Mouse (Mus musculus) hematopoietic stem cell, adult 5-6 weeks (primary cell): ENCODE measurements at regions not wholly inside any gene's neighbourhood (a gene's known extent, or its start where the extent isn't known, plus 50 kb on each side); places are given as distances from the start of the nearest gene placed in this dataset.

Experiments used
- ATAC-seq, 2 experiments: fragments of 125-278 bp in 1 of 2; replicated peaks in 1 of 2; 2 replicates each; pipeline ENCODE4 v1.8.0; 2016 to 2017; ENCODE audit warnings: inconsistent platforms in 2 of 2, mild to moderate bottlenecking in 2 of 2, moderate number of reproducible peaks in 2 of 2, low read depth in 1 of 2, moderate TSS enrichment in 1 of 2; ENCODE audit not compliant: low FRiP score in 2 of 2, poor library complexity in 2 of 2, severe bottlenecking in 2 of 2, insufficient read depth in 1 of 2, low TSS enrichment in 1 of 2

- no peak for ATAC-seq
Observed at GRCm38 (mm10) chr9:41631564-41632205, 470.2 kb upstream of the Ubash3b start.

DNA sequence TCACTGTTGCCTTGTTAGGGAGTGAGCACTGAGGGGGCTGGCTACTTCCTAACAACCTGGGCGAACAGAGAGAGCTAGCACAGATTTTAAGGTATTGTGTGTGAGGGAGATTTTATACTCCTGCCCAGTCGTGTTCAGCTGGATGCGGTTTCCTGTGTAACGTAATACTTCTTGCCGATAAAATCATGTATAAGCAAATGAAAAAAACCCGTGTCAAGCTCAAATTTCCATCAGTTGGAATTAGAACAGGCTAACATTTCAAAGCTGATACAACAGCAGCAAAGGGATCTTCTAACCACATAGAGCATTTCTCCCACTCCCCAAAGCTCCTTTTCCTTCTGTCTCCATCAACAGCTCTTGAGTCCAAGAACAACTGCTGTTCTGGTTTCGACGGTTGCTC lies 459.8 kb upstream of the Ubash3b start:
- ATAC-seq, result no peak

GRCm38 (mm10) chr9:41614002-41614401 lies 452.5 kb upstream of the Ubash3b start:
- ATAC-seq, result no peak

DNA sequence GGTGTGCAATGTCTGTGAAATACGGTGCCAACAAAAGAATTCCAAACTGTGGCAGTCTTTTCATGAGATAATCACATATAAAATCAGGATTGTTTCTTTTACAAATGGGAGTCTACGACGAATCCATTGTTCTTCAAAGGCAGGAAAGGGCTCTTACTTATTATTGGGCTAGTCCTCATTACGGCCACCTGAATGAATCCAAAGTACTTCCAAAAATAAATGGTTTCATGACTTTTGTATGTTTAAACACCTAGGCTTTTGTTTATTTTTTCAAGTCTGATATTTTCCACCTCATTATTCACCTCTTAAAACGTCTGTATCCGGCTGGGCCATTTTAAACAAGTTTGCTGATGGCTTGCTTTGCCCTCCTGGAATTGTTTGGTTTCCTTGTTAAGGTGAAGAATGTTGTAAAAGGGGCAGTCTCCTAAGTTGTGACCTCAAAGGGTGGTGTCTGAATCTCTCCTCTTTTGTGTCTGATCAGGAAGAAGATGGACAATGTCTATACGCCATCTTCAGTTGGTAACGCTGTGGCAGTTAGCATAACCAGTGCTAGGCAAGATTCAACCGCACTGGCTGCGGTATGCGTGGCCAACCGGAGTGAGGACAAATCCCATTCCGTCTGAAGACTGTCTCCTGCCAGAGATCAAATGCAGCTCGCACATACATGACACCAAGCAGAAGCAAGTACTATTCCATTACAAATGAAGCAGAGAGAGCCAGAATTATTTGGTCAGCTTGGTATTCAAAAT lies 451.5 kb upstream of the Ubash3b start:
- no peak for ATAC-seq

- ATAC-seq, result no peak
Observed at GRCm38 (mm10) chr9:41612452-41612795, 450.9 kb upstream of the Ubash3b start.

DNA sequence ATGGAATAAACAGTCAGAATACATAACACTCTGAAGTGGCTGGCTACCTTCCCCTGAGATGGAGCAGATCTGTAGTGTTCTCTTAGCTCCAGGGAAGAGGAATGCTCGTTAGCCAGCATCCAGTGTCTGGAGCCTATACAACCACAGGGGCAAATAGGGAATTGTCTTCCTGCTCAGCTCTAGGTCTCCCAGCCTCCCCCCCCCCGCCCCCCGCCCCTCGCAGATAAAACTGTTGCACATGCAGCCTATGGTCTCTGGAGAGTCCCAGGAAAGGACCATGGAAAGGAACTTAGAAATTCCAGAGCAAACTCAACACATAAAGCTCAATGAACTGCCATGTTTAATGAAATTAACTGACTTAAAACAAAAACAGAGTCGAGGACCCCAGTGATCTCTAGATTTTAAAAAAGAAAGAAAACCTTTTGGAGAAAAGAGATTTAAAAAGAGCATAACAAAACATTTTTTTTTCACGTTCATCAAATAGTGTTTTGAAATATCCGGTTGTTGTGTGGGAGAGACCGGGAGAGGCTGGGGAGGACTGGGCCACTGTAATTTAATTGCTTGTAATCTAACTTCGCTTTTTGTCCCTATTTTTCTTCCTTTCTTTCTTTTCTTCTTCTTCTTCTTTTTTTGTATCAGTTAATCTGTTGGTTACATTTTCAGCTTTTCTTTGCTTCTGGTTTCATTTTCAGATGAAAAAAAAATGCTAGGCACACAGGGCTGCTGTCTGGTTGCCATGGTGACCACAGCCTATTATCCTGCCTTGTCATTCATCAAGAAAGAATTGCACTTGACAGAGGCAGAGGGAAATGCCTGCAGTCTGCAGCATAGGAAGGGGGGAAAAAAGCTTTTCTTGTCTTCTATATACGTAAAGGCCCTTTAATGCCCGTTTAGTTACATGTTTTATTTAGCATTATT lies 450.3 kb upstream of the Ubash3b start:
- ATAC-seq, result peak; percentile 67 to 81

DNA sequence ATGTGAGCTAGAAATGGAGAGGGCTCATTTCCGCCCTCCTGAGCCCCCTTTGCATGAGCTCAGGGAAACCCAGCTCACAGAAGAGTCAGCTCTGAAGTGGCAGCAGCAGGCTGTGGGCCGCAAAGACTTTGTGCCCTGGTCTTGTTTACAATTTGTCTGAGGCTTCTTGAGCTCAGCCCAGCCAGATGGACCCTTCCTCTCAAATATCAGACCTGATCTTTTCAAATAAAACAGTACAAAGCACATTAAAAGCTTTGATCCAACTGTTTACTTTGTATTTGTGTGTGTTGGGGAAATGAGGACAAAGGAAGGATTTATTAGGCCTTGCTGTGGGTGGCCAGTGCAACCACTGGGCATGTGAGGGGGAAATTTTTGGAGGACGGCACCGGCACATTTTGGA lies 448.9 kb upstream of the Ubash3b start:
- ATAC-seq, result no peak

- ATAC-seq, result no peak
Observed at GRCm38 (mm10) chr9:41606136-41606535, 444.6 kb upstream of the Ubash3b start.

DNA sequence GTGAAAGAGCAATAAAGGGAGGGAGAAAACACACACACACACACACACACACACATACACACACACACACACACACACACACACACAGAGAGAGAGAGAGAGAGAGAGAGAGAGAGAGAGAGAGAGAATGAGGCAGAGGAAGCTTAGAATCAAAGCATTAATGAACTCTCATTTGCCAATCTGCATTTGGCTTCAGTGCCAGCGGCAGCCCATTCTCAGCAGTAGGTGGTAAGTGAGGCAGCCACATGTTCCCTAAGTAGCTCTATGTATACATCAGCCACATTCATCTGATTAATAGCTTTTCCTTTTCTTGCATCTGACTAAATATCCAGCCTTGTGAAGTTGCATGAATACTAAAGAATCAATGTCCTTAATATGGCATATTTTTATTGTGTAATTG lies 443.4 kb upstream of the Ubash3b start:
- ATAC-seq, result no peak

DNA sequence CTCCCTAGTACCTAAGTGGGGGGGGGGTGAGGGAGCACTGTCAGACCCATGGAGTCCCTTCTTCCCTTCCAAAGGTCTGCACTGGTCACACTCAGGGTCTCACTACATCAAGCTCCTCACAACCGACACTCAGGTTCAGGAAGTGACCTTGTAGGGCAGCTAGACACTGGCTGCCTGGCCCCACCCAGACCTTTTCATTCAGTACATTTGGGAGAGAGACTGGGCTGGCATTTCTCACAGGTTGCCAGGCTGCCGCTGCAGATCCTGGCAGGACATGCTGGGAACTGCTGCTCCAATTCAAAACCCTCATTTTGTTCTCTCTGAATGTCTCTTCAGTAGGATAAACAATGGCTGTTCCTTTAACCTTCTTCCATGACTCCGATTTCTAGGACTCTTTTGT lies 439.3 kb upstream of the Ubash3b start:
- ATAC-seq, result no peak

GRCm38 (mm10) chr9:41599874-41600273 lies 438.4 kb upstream of the Ubash3b start:
- no peak for ATAC-seq

DNA sequence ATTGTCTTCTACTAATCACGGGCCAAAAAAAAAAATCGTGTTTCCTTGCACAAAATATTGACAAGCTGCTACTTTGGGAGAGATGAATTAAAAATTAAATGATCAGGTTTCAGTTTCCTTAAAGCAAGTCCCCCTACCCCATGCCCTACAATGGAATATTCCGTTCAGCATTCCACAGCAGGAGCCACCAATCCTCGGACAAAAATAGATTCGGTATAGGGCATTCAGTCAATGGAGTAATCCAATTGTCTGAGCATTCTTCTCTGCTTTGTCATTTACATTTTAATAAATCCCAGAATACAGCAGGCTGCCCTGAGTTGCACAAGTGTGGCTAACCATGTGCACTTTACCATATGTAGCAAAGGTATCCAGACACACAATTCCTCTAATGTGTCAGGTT lies 434.3 kb upstream of the Ubash3b start:
- ATAC-seq, result no peak

- no peak for ATAC-seq
Observed at GRCm38 (mm10) chr9:41593998-41594397, 432.5 kb upstream of the Ubash3b start.

DNA sequence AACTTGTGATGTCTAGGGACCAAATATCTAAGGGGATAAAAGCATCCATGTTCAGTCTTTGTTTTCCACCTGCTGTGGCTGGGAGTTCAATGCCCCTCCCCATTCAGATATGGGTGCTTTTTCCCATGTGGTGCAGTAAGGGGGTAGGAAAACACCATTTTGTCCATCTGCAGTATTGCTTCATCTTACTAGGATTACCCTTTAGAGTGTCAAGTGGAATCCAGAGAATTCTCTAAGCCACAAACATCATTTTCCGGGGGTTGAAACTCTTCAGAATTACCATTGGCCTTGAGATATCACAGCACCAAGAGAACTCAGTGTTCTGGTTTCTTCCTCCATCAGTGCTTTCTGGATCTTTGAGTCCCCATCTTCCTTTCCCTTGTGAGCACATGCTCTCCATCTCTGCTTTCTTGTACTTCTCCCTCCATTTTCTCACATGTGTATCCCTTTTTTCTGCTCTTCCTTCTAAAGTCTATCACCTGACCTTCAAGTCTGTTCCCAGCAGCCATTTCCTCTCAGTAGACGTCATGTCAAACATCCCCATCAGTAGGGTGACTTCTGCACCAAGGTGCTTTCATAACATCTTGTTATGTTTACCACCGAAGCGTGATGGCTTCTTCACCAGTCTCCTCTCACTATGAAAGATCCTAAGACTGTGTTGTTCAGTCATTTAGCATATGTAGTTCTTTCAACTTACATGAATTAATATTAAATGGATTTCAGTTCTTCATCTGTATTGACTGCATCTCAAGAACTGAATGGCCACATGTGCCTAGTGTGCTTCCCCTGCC lies 431.6 kb upstream of the Ubash3b start:
- no peak for ATAC-seq

DNA sequence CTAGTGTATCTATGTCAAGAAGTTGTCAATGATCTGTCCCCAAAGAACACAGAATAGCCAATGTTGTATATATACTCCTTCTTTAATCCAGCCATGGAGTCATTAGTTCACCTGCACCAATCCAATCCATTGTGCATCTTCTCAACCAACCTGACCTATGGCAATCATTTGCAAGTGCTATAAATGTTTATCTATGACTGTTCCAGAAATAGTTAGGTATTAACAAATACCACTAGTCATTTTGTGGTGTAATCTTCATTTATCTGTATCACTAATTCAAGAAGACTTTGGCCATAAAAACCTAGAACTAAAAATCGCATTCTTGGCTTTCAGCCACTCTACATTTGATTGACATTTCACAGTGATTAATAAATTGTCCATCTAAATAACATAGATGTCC lies 430.6 kb upstream of the Ubash3b start:
- no peak for ATAC-seq

- no peak for ATAC-seq
Observed at GRCm38 (mm10) chr9:41590164-41590563, 428.7 kb upstream of the Ubash3b start.
